Mouse (Mus musculus) G1E (cell line): Measurements from ENCODE around the gene 4932414N04Rik.

Experiments used
- CTCF ChIP-seq: IDR thresholded peaks from 2 replicates; pipeline ENCODE4 v1.5.1; 2012; ENCODE audit warnings: low read depth, low read length, inconsistent platforms, mixed read lengths
- GATA1 ChIP-seq: IDR thresholded peaks from 2 replicates; pipeline ENCODE4 v1.6.1; 2012; ENCODE audit warnings: borderline replicate concordance, low read length, inconsistent platforms, mixed read lengths
- GATA2 ChIP-seq: IDR thresholded peaks from 2 replicates; pipeline ENCODE4 v1.6.1; 2012; ENCODE audit warnings: low read depth, low read length, inconsistent platforms, borderline replicate concordance
- POLR2AphosphoS5 ChIP-seq: IDR thresholded peaks from 2 replicates; pipeline ENCODE4 v1.6.1; 2012; ENCODE audit warnings: low read depth, low read length, inconsistent platforms; ENCODE audit not compliant: insufficient replicate concordance
- TAL1 ChIP-seq: conservative IDR thresholded peaks from 2 replicates; pipeline ENCODE4 v1.6.1; 2012; ENCODE audit warnings: low read depth, low read length, inconsistent platforms, mixed read lengths

DNA sequence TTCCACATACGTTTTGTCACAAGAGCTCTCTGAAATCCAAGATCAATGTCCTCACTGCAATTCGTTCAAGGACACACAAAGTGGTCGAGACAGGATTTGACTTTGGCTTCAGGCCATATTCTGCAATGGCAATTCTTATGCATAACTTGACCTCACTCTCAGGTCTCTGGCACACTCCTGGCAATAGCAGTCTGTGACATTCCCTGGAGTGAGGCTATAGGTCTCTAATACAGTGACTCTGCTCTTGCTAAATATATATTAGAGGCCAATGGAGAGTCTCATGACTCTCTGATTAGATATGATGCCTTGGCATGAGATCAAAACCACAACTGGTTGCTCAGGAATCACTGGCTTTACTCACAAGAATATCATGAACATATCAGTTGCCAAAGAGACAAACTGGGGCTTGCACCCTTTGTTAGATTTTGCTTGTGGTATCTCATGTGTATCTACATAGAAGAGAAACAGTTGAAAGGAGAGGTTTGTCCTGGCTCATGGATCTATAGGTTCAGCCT lies 130.9 kb downstream of the 4932414N04Rik start:
- no peak for TF ChIP-seq POLR2AphosphoS5
- no peak for TF ChIP-seq CTCF
- TF ChIP-seq TAL1: no peak
- TF ChIP-seq GATA2: no peak
- TF ChIP-seq GATA1: no peak
